ENCODE assay signal across 32 mouse cellular contexts in genomic region chr10:48135708-48136107, GRCm38 (mm10).
DNase-seq lines count a peak whose midpoint lies in the region; ATAC-seq and TF ChIP-seq lines count a peak whose summit lies in the region.
"Had no signal": no experiment of that assay in that cellular context is flagged by ENCODE, and none has a peak within 500 bp of the region (broad histone marks: within the 10 kb centered on the region; RNA-seq: fewer than 3 reads in every experiment).

No protein-coding gene starts in this region.

- peak overlapping the region; percentile 29 for H3K27ac ChIP-seq in hindbrain, embryonic 14.5 days
- H3K27ac ChIP-seq in hindbrain, embryonic 10.5 days = no peak overlapping the region
- no peak overlapping the region for H3K27ac ChIP-seq in hindbrain, postnatal 0 days
- H3K27ac ChIP-seq: embryonic facial prominence, embryonic 10.5 days; embryonic facial prominence, embryonic 15.5 days; gastrocnemius, adult 2 months; heart, adult 2 months; kidney, embryonic 15.5 days; liver, embryonic 12.5 days; stomach, postnatal 0 days had no signal

- no peak overlapping the region for H3K4me3 ChIP-seq in hindbrain, embryonic 14.5 days (replicated peaks; ENCODE audit: low read length)
- H3K4me3 ChIP-seq in hindbrain, embryonic 10.5 days = no peak overlapping the region
- no peak overlapping the region for H3K4me3 ChIP-seq in hindbrain, postnatal 0 days (ENCODE audit: low read length)
- H3K4me3 ChIP-seq: embryonic facial prominence, embryonic 10.5 days; embryonic facial prominence, embryonic 15.5 days; gastrocnemius, adult 2 months; heart, adult 2 months; heart, embryonic 12.5 days; kidney, embryonic 15.5 days; liver, embryonic 12.5 days had no signal

- DNase-seq in hindbrain, embryonic 14.5 days (ENCODE audit: low spot score) = peak; percentile 27
- DNase-seq in hindbrain, embryonic 10.5 days (ENCODE audit: low spot score) = no peak
- peak; percentile 0 for DNase-seq in brain, adult 2 months (ENCODE audit: low read depth, low spot score)
- DNase-seq in brain, embryonic 14.5 days (ENCODE audit: low read depth) = peak; percentile 75
- DNase-seq in hindbrain, postnatal 0 days (ENCODE audit: low spot score) = peak; percentile 1
- no peak for DNase-seq in left cerebral cortex, postnatal 4 days
- DNase-seq: adrenal gland, adult 2 months; adrenal gland, postnatal 36 days; B cell, adult 2 months; cerebellum, adult 8-10 months; cerebellum, postnatal 25 days; gastrocnemius, adult 2 months; heart, adult 2 months; heart, postnatal 4 days; kidney, adult 11 months; kidney, postnatal 25 days; liver, postnatal 0 days; lung, postnatal 36 days; right cerebral cortex, adult 18-20 months; right cerebral cortex, postnatal 4 days; thymus, adult 18-20 months; thymus, postnatal 25 days had no signal

- ATAC-seq in hindbrain, embryonic 14.5 days (ENCODE audit: low FRiP score) = no peak
- no peak for ATAC-seq in hindbrain, postnatal 0 days
- no peak for ATAC-seq in CD4-positive, CD25-positive, alpha-beta regulatory T cell, adult 4 months
- ATAC-seq: activated CD4-positive, CD25-positive, alpha-beta regulatory T cell, adult 4 months; inflammation-experienced regulatory T-cells, adult 6 months; liver, embryonic 12.5 days; liver, postnatal 0 days had no signal

- no peaks in the 10 kb centered on the region for H3K27me3 ChIP-seq in hindbrain, embryonic 14.5 days (ENCODE audit: control insufficient read depth, insufficient read depth, low read length)
- no peaks in the 10 kb centered on the region for H3K27me3 ChIP-seq in hindbrain, embryonic 10.5 days (ENCODE audit: insufficient read depth, poor library complexity, severe bottlenecking)
- no peaks in the 10 kb centered on the region for H3K27me3 ChIP-seq in hindbrain, postnatal 0 days (ENCODE audit: insufficient read depth, low read length)
- H3K27me3 ChIP-seq: CH12.LX; embryonic facial prominence, embryonic 15.5 days; heart, embryonic 12.5 days; kidney, embryonic 15.5 days; liver, embryonic 12.5 days had no signal

- 20% methylated on average over 1 of the region's 1 CpGs for WGBS in hindbrain, embryonic 14.5 days
- WGBS in hindbrain, embryonic 10.5 days = 65% methylated on average over 1 of the region's 1 CpGs
- 39% methylated on average over 1 of the region's 1 CpGs for WGBS in hindbrain, postnatal 0 days

- no peak overlapping the region for H3K4me2 ChIP-seq in hindbrain, embryonic 14.5 days (replicated peaks)
- no peak overlapping the region for H3K4me2 ChIP-seq in hindbrain, postnatal 0 days (ENCODE audit: low read depth, low read length)
- H3K4me2 ChIP-seq: embryonic facial prominence, embryonic 15.5 days; heart, embryonic 12.5 days; kidney, embryonic 15.5 days; liver, embryonic 12.5 days had no signal

- TF ChIP-seq CTCF in brain, embryonic 14.5 days (IDR thresholded peaks at IDR 0.05; ENCODE audit: borderline replicate concordance, extremely low read depth, insufficient read depth, insufficient read length) = no peak
- TF ChIP-seq CTCF in hindbrain, postnatal 0 days (IDR thresholded peaks at IDR 0.05; ENCODE audit: low read depth) = no peak

- intact Hi-C loops in left cerebral cortex, postnatal 4 days (cut with DNase I) = no loop called here

- TF ChIP-seq POLR2A in brain, embryonic 14.5 days (IDR thresholded peaks at IDR 0.05; ENCODE audit: borderline replicate concordance, extremely low read depth, insufficient read depth, insufficient read length, poor library complexity, severe bottlenecking) = no peak

- no peaks in the 10 kb centered on the region for H3K9me3 ChIP-seq in hindbrain, embryonic 14.5 days (ENCODE audit: control insufficient read depth, low read length)
- H3K9me3 ChIP-seq in hindbrain, embryonic 10.5 days = no peaks in the 10 kb centered on the region
- H3K9me3 ChIP-seq in hindbrain, postnatal 0 days (ENCODE audit: low read length) = no peaks in the 10 kb centered on the region
- H3K9me3 ChIP-seq: embryonic facial prominence, embryonic 10.5 days; embryonic facial prominence, embryonic 15.5 days; heart, embryonic 12.5 days; kidney, embryonic 15.5 days; liver, embryonic 12.5 days had no signal

- no peak overlapping the region for H3K9ac ChIP-seq in hindbrain, embryonic 14.5 days
- H3K9ac ChIP-seq in hindbrain, postnatal 0 days (replicated peaks; ENCODE audit: low read length) = no peak overlapping the region
- H3K9ac ChIP-seq: embryonic facial prominence, embryonic 15.5 days; heart, embryonic 12.5 days; kidney, embryonic 15.5 days; liver, embryonic 12.5 days; liver, postnatal 0 days had no signal

- H3K4me1 ChIP-seq in hindbrain, embryonic 14.5 days (replicated peaks; ENCODE audit: control insufficient read depth, insufficient read depth, low read length) = no peaks in the 10 kb centered on the region
- no peaks in the 10 kb centered on the region for H3K4me1 ChIP-seq in hindbrain, embryonic 10.5 days (replicated peaks)
- no peaks in the 10 kb centered on the region for H3K4me1 ChIP-seq in hindbrain, postnatal 0 days (ENCODE audit: insufficient read depth, low read length)
- H3K4me1 ChIP-seq: embryonic facial prominence, embryonic 10.5 days; embryonic facial prominence, embryonic 15.5 days; heart, embryonic 12.5 days; kidney, embryonic 15.5 days; liver, embryonic 12.5 days had no signal

- no peaks in the 10 kb centered on the region for H3K36me3 ChIP-seq in hindbrain, embryonic 14.5 days (replicated peaks; ENCODE audit: control insufficient read depth, insufficient read depth)
- no peaks in the 10 kb centered on the region for H3K36me3 ChIP-seq in hindbrain, embryonic 10.5 days
- H3K36me3 ChIP-seq in hindbrain, postnatal 0 days (ENCODE audit: insufficient read depth, low read length) = no peaks in the 10 kb centered on the region
- H3K36me3 ChIP-seq: embryonic facial prominence, embryonic 10.5 days; embryonic facial prominence, embryonic 15.5 days; heart, embryonic 12.5 days; kidney, embryonic 15.5 days; liver, embryonic 12.5 days had no signal

Comparison
In these comparisons a context has a peak if more than half of its experiments do, and no peak if none do; other contexts are left out.
1. DNase-seq: peak in hindbrain, embryonic 14.5 days (single experiment), brain, adult 2 months (single experiment), brain, embryonic 14.5 days (single experiment) and hindbrain, postnatal 0 days (single experiment); none in hindbrain, embryonic 10.5 days (single experiment) and left cerebral cortex, postnatal 4 days (single experiment).